Mouse (Mus musculus) v-Abl transformed pro-B cells (cell line): ENCODE data around the gene Pde6d.

Experiments used
- in situ Hi-C, 2 experiments: fragments of 400-800 bp; cut with MboI; formaldehyde crosslinking; loops; one replicate each; pipeline ENCODE4 v1.15.1; 2025; ENCODE audit not compliant: unreplicated experiment in 2 of 2

Pde6d gene

GRCm38 (mm10) chr1:86582451-86583096 lies at the start of gene Pde6d, which contains the start of gene Cops7b:
Gene Pde6d, minus strand, starts transcription at chr1:86582629.
Gene Cops7b, plus strand, starts transcription at chr1:86582904.
- in situ Hi-C loops: no loop called here

GRCm38 (mm10) chr1:86630527-86630926 lies 48.1 kb upstream of the Pde6d start:
- in situ Hi-C loops: no loop called here

GRCm38 (mm10) chr1:86629936-86630335 lies 47.5 kb upstream of the Pde6d start:
- in situ Hi-C loops: no loop called here

- in situ Hi-C loops: no loop called here
Measured at GRCm38 (mm10) chr1:86628270-86628669, 45.8 kb upstream of the Pde6d start.

- in situ Hi-C loops: loop anchor here in 1 of 2 experiments (25.0 kb wide), 1 partner anchor 1664 kb away; the partner anchor contains the start of genes Hjurp and Trpm8
Measured at GRCm38 (mm10) chr1:86623001-86624000, 40.9 kb upstream of the Pde6d start.

GRCm38 (mm10) chr1:86622296-86622695 lies 39.9 kb upstream of the Pde6d start:
- in situ Hi-C loops: loop anchor here in 1 of 2 experiments (25.0 kb wide), 1 partner anchor 1665 kb away; the partner anchor contains the start of genes Hjurp and Trpm8

- in situ Hi-C loops: loop anchor here (5.0 to 25.0 kb wide), 3 partner anchors 426 to 1669 kb away; partner anchors contain the start of genes Hjurp (in 1 of the 2) and Trpm8 (in 1 of the 2)
Measured at GRCm38 (mm10) chr1:86618454-86619125, 36.2 kb upstream of the Pde6d start.

GRCm38 (mm10) chr1:86614269-86614668 lies 31.8 kb upstream of the Pde6d start:
- in situ Hi-C loops: loop anchor here (10.0 to 25.0 kb wide), 2 partner anchors 431 to 1673 kb away; partner anchors contain the start of genes Hjurp (in 1 of the 2) and Trpm8 (in 1 of the 2)

- in situ Hi-C loops: loop anchor here (10.0 to 25.0 kb wide), 2 partner anchors 433 to 1675 kb away; partner anchors contain the start of genes Hjurp (in 1 of the 2) and Trpm8 (in 1 of the 2)
Measured at GRCm38 (mm10) chr1:86612081-86612480, 29.7 kb upstream of the Pde6d start.

GRCm38 (mm10) chr1:86610954-86611353 lies 28.5 kb upstream of the Pde6d start:
- in situ Hi-C loops: loop anchor here (10.0 to 25.0 kb wide), 2 partner anchors 434 to 1676 kb away; partner anchors contain the start of genes Hjurp (in 1 of the 2) and Trpm8 (in 1 of the 2)

- in situ Hi-C loops: loop anchor here in 1 of 2 experiments (25.0 kb wide), 1 partner anchor 1687 kb away; the partner anchor contains the start of genes Hjurp and Trpm8
Measured at GRCm38 (mm10) chr1:86600117-86600516, 17.7 kb upstream of the Pde6d start.

GRCm38 (mm10) chr1:86598516-86598915 lies 16.1 kb upstream of the Pde6d start:
- in situ Hi-C loops: no loop called here

- in situ Hi-C loops: no loop called here
Measured at GRCm38 (mm10) chr1:86596512-86596911, 14.1 kb upstream of the Pde6d start.

GRCm38 (mm10) chr1:86595315-86595714 lies 12.9 kb upstream of the Pde6d start:
- in situ Hi-C loops: no loop called here

- in situ Hi-C loops: no loop called here
Measured at GRCm38 (mm10) chr1:86594539-86594938, 12.1 kb upstream of the Pde6d start.

GRCm38 (mm10) chr1:86586992-86587391 lies 4.6 kb upstream of the Pde6d start:
- in situ Hi-C loops: no loop called here

- in situ Hi-C loops: no loop called here
Measured at GRCm38 (mm10) chr1:86583709-86584108, 1.3 kb upstream of the Pde6d start.

GRCm38 (mm10) chr1:86581692-86582450 lies 558 bp downstream of the Pde6d start:
- in situ Hi-C loops: no loop called here

GRCm38 (mm10) chr1:86580426-86580825 lies 2.0 kb downstream of the Pde6d start:
- in situ Hi-C loops: no loop called here
